Mouse (Mus musculus) megakaryocyte, embryonic 14.5 days (primary cell): ENCODE results near the gene Olfr98.

Experiments
- FLI1 ChIP-seq: IDR thresholded peaks from 2 replicates; pipeline ENCODE4 v1.6.1; 2012; ENCODE audit warnings: low read length, inconsistent platforms, mixed read lengths
- GATA1 ChIP-seq: IDR thresholded peaks from 3 replicates; pipeline ENCODE4 v1.6.1; 2012; ENCODE audit warnings: mixed read lengths, low read length, inconsistent platforms, borderline replicate concordance

DNA sequence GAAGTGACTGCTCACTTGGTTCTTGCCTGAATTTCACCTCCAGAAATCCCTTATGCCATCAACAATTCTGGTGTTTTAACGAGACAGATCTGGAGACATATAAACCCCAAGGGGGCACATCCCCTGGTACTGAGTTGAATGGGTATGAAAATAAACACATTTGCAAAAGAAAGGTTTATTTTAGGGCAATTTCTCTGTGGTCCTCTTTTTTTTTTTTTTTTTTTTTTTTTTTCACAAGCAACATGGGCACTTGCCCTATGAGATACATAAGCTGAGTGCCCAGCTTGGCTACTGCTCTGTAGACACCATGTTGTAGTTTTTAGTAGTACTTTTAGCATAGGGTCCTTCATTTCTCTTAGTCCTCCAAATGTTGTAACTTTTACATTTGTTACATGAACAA lies 19.8 kb upstream of the Olfr98 start, which contains the start of gene Olfr99:
- TF ChIP-seq GATA1 (no peak), FLI1 (no peak)
